Mouse (Mus musculus): ENCODE results near the gene Klc1.

Klc1 gene

GRCm38 (mm10) chr12:111774845-111775244 is 16.2 kb downstream of the Klc1 start:
- no peak for DNase-seq

GRCm38 (mm10) chr12:111777919-111778318 is 19.3 kb downstream of the Klc1 start:
- no peak for DNase-seq

GRCm38 (mm10) chr12:111779544-111779943 is 20.9 kb downstream of the Klc1 start:
- no peak for DNase-seq

GRCm38 (mm10) chr12:111785174-111785573 is 26.5 kb downstream of the Klc1 start:
- DNase-seq, result no peak

DNA sequence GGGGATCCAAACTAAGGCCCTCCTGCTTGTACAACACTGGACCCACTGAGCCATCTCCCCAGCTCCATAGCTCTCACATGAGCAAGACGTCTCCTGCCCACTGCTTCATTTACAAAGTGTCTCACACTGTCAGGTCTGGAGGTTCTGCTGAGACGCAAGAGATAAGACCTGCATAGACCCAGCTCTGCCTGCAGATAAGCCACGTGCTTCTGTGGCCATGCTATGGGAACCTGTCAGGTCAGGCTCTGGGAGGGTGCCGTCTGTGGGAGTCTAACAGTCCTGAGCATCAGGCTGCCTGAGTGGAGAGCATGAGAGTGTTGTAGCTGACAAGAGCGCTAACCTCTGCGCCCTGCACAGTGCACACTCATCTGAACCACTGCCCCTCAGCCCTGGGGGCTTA is 28.4 kb downstream of the Klc1 start:
- no peak for DNase-seq

- DNase-seq, result peak; percentile 63
Observed at GRCm38 (mm10) chr12:111790090-111790489, 31.4 kb downstream of the Klc1 start.

- DNase-seq, result no peak
Observed at GRCm38 (mm10) chr12:111790631-111791030, 32.0 kb downstream of the Klc1 start.

DNA sequence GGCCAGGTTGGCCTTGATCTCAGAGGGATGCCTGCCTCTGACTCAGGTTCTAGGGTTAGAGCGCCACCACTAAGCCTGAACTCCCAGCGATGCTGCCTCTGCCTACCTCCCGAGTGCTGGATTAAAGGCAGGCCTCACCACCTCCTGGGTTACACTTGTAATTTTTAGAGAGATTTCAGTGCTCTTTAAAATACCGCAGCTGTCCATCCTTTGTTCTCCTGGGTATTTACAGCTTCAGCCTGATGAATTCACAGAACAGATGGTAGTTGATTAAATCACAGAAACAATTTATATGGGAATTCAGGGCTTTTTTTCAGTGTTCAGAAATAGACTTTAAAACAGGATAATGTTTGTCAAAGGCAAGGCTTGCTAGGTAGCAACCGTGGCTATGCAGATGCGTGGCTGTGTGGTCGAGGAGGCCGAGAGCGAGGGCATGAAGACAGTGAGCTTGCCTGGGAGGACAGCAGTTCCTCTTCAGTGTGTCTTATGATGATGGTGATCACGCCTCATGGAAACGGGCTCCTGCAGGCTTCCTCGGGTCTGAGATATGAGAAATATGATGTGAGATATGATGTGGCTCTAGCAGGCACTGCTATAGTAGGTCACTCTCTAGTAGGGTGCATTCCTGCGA is 32.9 kb downstream of the Klc1 start:
- no peak for DNase-seq

- DNase-seq, result peak; percentile 76
Observed at GRCm38 (mm10) chr12:111794102-111794501, 35.5 kb downstream of the Klc1 start.

DNA sequence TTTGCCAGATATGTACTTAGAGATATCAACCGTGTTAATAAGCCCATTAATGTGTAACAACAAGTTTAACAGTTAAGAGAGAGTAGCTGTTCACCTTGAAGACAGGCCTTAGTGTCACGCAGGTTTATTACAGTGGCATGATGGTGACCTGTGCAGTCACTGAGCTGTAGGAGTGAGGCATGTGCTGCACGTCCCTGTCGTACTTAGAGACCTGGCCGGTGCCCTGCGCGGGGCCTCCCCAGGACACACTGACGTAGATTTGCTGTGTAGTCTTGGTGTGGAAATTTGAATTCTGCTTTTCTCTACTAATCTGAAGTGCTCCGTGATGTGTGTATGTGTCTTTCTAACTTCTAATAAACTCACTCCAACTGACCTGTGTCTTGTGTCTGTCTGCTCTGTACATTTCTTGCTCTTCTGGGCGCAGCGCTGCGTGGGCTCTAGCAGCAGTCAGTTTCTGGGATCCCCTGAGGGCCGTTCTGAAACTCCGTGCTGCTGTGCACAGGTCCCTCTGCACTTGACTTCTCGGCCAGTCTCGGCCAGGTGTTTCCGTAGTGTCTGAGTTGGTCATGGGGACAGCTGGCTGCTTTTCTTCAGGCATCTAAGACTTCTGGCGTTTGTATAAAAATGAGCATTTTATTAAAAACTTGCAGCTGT is 36.0 kb downstream of the Klc1 start:
- no peak for DNase-seq

DNA sequence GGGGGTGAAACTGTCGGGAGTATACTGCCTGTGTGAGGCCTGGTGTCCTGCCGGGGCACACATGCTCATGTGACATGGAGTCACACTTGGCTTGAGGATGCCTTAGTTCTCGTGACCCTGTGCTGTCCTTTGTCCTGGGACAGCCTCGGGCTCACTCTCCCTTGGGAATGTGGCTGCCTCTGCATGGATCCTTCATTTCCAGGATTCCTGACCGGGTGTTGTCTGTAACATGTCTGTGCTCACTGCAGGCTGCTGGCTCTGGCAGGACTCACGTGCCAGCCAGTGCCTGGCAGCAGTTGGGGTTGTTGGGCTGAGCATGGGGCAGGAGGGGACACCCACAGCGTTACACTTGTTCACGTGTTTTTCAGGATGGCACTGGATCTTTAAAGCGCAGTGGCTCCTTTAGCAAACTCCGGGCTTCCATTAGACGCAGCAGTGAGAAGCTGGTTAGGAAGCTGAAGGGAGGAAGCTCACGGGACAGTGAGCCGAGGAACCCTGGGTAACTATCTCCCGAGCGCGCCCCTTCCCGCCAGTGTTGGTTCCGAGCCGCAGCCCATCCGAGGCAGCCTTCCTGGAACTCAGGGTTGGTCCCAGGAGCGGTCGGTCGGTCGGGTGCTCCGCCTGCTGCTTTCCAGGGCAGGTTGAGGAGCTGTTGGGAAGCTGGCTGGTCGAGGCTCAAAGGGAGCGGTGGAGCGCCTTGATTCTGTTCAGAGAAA is 36.7 kb downstream of the Klc1 start:
- peak; percentile 56 for DNase-seq

DNA sequence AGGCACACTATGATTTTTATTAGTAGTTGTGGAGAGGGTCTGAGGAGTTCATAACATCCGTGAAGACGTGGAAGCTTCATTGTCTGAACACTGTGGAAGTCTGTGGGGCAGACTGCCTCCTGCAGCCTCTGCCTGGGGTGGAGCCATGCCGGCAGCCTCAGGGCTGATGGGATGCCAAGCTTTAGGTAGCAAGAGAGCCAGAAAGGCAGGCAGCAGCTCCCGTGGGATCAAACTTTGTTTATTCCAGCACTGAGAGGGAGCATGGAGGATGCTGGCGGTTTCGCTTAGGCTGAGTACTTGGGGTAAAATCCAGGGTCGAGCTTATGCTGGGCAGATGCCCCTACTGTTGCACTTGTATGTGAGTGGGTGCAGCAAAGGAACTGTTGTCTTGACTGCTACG is 38.6 kb downstream of the Klc1 start:
- DNase-seq, result no peak

DNA sequence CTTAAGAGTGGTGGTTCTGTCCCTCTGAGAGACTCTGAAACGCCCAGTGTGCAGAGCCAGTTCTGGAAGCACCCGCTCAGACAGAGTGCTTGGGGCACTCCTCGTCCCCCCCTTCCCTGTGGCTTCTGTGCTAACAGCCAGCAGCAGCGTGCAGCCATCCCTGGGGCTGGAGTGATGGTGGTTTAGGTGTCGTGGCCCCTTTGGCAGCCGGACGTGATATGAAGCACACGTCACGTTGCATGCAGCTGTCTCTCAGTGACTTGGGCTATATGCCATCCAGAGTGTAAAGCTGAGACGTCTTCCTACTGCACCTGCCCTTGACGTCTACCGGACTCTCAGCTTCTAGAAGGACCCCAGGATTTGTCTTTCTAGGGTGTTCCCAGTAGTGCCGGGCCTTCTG is 39.8 kb downstream of the Klc1 start:
- no peak for DNase-seq

- DNase-seq, result no peak
Observed at GRCm38 (mm10) chr12:111800459-111801183, 42.0 kb downstream of the Klc1 start.

GRCm38 (mm10) chr12:111803538-111803937 is 44.9 kb downstream of the Klc1 start:
- DNase-seq, result no peak

- DNase-seq, result no peak
Observed at GRCm38 (mm10) chr12:111808775-111809174, 50.1 kb downstream of the Klc1 start.

- DNase-seq, result peak; percentile 91
Observed at GRCm38 (mm10) chr12:111809762-111810161, 51.1 kb downstream of the Klc1 start.

DNA sequence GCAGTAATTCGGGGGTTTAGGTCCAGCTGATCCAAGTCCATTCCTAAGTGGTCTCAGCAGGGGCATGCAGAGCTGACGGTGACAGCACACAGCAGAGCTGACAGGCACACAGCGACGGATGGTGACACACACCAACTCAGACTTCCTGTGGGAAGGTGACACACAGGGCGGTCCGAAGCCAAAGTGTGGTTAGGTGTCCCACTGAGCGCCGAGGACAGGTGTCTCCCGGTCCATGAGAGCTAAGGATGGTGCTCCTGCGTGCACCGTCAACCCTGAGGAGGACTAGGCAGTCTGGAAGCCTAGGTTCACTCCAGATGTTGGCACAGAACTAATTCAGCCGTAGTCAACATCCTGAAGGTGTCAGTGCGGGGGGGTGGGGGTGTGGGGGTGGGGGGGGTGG is 53.4 kb downstream of the Klc1 start:
- no peak for DNase-seq

DNA sequence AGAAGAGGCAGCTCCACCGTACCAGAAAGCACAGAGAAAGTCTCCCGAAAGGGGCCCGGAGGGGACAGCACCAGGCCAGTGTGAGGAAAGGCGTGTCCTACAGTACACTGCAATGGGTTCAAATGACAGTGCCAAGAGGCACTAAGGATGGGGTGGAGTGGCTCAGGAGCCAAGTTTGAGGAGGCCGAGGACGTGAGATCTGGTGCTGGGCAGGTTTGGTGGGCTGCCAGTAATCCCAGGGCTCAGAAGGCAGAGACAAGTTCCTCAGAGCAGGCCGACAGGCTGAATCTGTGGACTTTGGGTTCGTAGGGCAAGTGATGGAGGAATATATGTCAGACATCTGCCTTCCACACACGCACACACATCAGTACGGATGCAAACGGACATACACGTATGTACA is 54.0 kb downstream of the Klc1 start:
- peak; percentile 41 for DNase-seq

GRCm38 (mm10) chr12:111813111-111813765 is 54.6 kb downstream of the Klc1 start:
- peak; percentile 45 for DNase-seq

- peak; percentile 98 for DNase-seq
Observed at GRCm38 (mm10) chr12:111813766-111814617, 55.3 kb downstream of the Klc1 start, which contains the start of the genes Xrcc3 and Zfyve21. Gene Xrcc3, minus strand, starts transcription at chr12:111813873. Gene Zfyve21, plus strand, starts transcription at chr12:111814170.
